Mouse (Mus musculus): ENCODE measurements around the gene Evx2. TPM values are rescaled to one million over a fixed set of nuclear protein-coding genes. Genes with fewer than 3 reads are reported as not detected.

Evx2 gene
- total and polyA plus RNA-seq, 3 experiments, result not detected

DNA sequence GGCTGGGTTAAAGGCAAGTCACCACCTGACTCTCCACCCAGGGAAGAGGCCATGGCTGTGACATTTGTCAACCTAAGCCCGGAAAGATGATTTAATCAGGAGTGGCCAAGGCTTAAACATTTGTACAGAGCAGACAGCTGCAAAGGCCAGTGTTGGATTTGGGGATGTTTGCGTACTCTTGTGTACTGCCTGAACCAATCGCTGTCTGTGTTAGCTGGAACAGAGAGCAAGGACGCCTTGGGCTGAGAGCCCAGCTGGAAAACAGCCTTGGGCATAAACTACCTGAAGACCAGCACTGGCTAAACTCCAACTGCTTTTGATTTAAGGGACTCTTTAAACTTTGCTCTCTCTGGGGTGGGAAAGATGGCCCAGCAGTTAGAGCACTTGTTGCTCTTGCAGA lies 49.3 kb upstream of the Evx2 start:
- Histone ChIP-seq H3K4me3 (ENCODE audit: control insufficient read depth in 1 of 2, insufficient read depth in 1 of 2, low read depth in 2 of 2, low read length in 2 of 2) (no peak overlapping the region), H3K9ac (ENCODE audit: control insufficient read depth, low read depth, low read length, poor library complexity, severe bottlenecking) (no peak overlapping the region), H3K36me3 (ENCODE audit: control insufficient read depth in 1 of 2, insufficient read depth in 2 of 2, low read length in 2 of 2) (peaks cover 0 to 2% of the 10 kb centered on the region in 2 experiments; a peak in 1 of 4 replicates), H3K27me3 (ENCODE audit: control insufficient read depth in 1 of 2, insufficient read depth in 2 of 2, low read length in 2 of 2) (peaks cover 0 to 1% of the 10 kb centered on the region in 2 experiments; a peak in 1 of 4 replicates), H3K9me3 (replicated peaks; ENCODE audit: insufficient read depth, low read length) (no peaks in the 10 kb centered on the region), H3K79me2 (ENCODE audit: control insufficient read depth, insufficient read depth, low read length, poor library complexity) (peaks cover 6% of the 10 kb centered on the region; the same call in 1 of the 2 replicates), H3K4me1 (ENCODE audit: control insufficient read depth in 1 of 2, insufficient read depth in 2 of 2, low read length in 2 of 2) (no peaks in the 10 kb centered on the region; a peak in 2 of 4 replicates), H3K27ac (ENCODE audit: control insufficient read depth, low read depth, low read length) (no peak overlapping the region)
- TF ChIP-seq CHD1 (IDR thresholded peaks at IDR 0.05; ENCODE audit: low read depth, low read length) (no peak), MAX (IDR thresholded peaks at IDR 0.05; ENCODE audit: low read length) (no peak), KAT2A (conservative IDR thresholded peaks at IDR 0.05; ENCODE audit: low read depth, low read length) (no peak), MYC (IDR thresholded peaks at IDR 0.05; ENCODE audit: low read depth, low read length) (no peak), GATA1 (IDR thresholded peaks at IDR 0.05; ENCODE audit: low read depth, low read length) (no peak), RAD21 (IDR thresholded peaks at IDR 0.05; ENCODE audit: low read depth, low read length) (no peak), JUND (IDR thresholded peaks at IDR 0.05; ENCODE audit: low read depth, low read length) (no peak), USF1 (IDR thresholded peaks at IDR 0.05; ENCODE audit: low read depth, low read length) (no peak), SMC3 (IDR thresholded peaks at IDR 0.05; ENCODE audit: low read depth, low read length) (no peak), CTCF (IDR thresholded peaks at IDR 0.05 in 2 of 3, conservative IDR thresholded peaks at IDR 0.05 in 1 of 3; ENCODE audit: control insufficient read depth in 1 of 3, insufficient read depth in 1 of 3, low read depth in 2 of 3, low read length in 3 of 3, poor library complexity in 1 of 3, severe bottlenecking in 1 of 3) (no peak), POLR2A (IDR thresholded peaks at IDR 0.05; ENCODE audit: control insufficient read depth in 1 of 2, insufficient read depth in 1 of 2, low read depth in 1 of 2, low read length in 2 of 2, poor library complexity in 1 of 2) (no peak), MAFK (IDR thresholded peaks at IDR 0.05; ENCODE audit: borderline replicate concordance, low read depth, low read length) (no peak), NRF1 (IDR thresholded peaks at IDR 0.05; ENCODE audit: insufficient read depth, low read depth, low read length, poor library complexity, severe bottlenecking) (no peak)
- DNase-seq (ENCODE audit: low read depth, low spot score), result no peak

GRCm38 (mm10) chr2:74707599-74707998 lies 48.2 kb upstream of the Evx2 start:
- Histone ChIP-seq H3K9ac (ENCODE audit: control insufficient read depth, low read depth, low read length, poor library complexity, severe bottlenecking) (no peak overlapping the region), H3K36me3 (ENCODE audit: control insufficient read depth in 1 of 2, insufficient read depth in 2 of 2, low read length in 2 of 2) (peaks cover 0 to 2% of the 10 kb centered on the region in 2 experiments; a peak in 1 of 4 replicates), H3K27me3 (ENCODE audit: control insufficient read depth in 1 of 2, insufficient read depth in 2 of 2, low read length in 2 of 2) (peaks cover 0 to 1% of the 10 kb centered on the region in 2 experiments; a peak in 1 of 4 replicates), H3K9me3 (replicated peaks; ENCODE audit: insufficient read depth, low read length) (no peaks in the 10 kb centered on the region), H3K79me2 (ENCODE audit: control insufficient read depth, insufficient read depth, low read length, poor library complexity) (peaks cover 6% of the 10 kb centered on the region; the same call in 1 of the 2 replicates), H3K4me1 (ENCODE audit: control insufficient read depth in 1 of 2, insufficient read depth in 2 of 2, low read length in 2 of 2) (no peaks in the 10 kb centered on the region; a peak in 2 of 4 replicates), H3K27ac (ENCODE audit: control insufficient read depth, low read depth, low read length) (no peak overlapping the region), H3K4me3 (ENCODE audit: control insufficient read depth in 1 of 2, insufficient read depth in 1 of 2, low read depth in 2 of 2, low read length in 2 of 2) (no peak overlapping the region)
- TF ChIP-seq ZMIZ1 (IDR thresholded peaks at IDR 0.05; ENCODE audit: low read depth, low read length), result no peak
- no peak for TF ChIP-seq E2F4 (IDR thresholded peaks at IDR 0.05; ENCODE audit: borderline replicate concordance, low read depth, low read length)
- TF ChIP-seq KAT2A (conservative IDR thresholded peaks at IDR 0.05; ENCODE audit: low read depth, low read length), result no peak
- TF ChIP-seq GATA1 (IDR thresholded peaks at IDR 0.05; ENCODE audit: low read depth, low read length), result no peak
- no peak for TF ChIP-seq CHD2 (IDR thresholded peaks at IDR 0.05; ENCODE audit: low read length)
- TF ChIP-seq CTCF (IDR thresholded peaks at IDR 0.05 in 2 of 3, conservative IDR thresholded peaks at IDR 0.05 in 1 of 3; ENCODE audit: control insufficient read depth in 1 of 3, insufficient read depth in 1 of 3, low read depth in 2 of 3, low read length in 3 of 3, poor library complexity in 1 of 3, severe bottlenecking in 1 of 3), result no peak
- TF ChIP-seq NRF1 (IDR thresholded peaks at IDR 0.05; ENCODE audit: insufficient read depth, low read depth, low read length, poor library complexity, severe bottlenecking), result no peak
- no peak for TF ChIP-seq MAX (IDR thresholded peaks at IDR 0.05; ENCODE audit: low read length)
- no peak for TF ChIP-seq BHLHE40 (IDR thresholded peaks at IDR 0.05; ENCODE audit: borderline replicate concordance, low read depth, low read length)
- no peak for TF ChIP-seq ELF1 (IDR thresholded peaks at IDR 0.05; ENCODE audit: low read depth, low read length)
- no peak for TF ChIP-seq MYC (IDR thresholded peaks at IDR 0.05; ENCODE audit: low read depth, low read length)
- no peak for DNase-seq (ENCODE audit: low read depth, low spot score)
